Mouse (Mus musculus) heart, embryonic 11.5 days (tissue): ENCODE measurements around the gene Trappc1. TPM values are rescaled to one million over a fixed set of nuclear protein-coding genes. Genes with fewer than 3 reads are reported as not detected.
A peak's percentile ranks its signal among the peaks of the same experiment; 100 is the strongest.

ENCODE experiments used
- ATAC-seq: fragments of 200-750 bp; cut with Nextera tagmentation; replicated peaks from 2 replicates; pipeline ENCODE4 v1.8.0; 2017; ENCODE audit warnings: moderate library complexity; ENCODE audit not compliant: insufficient number of reproducible peaks, low FRiP score, low TSS enrichment
- H3K27ac ChIP-seq: fragments of 300-500 bp; sonication (generic); 2 replicates; pipeline ENCODE4 v1.5.1; 2014; ENCODE audit warnings: mild to moderate bottlenecking, low read depth, low read length
- H3K27me3 ChIP-seq: fragments of 300-500 bp; sonication (generic); 2 replicates; pipeline ENCODE4 v1.6.1; 2014; ENCODE audit warnings: mild to moderate bottlenecking, low read length, mixed read lengths; ENCODE audit not compliant: control insufficient read depth, insufficient read depth
- H3K36me3 ChIP-seq: fragments of 300-500 bp; sonication (generic); 2 replicates; pipeline ENCODE4 v1.6.1; 2014; ENCODE audit warnings: mild to moderate bottlenecking, low read length, moderate library complexity, mixed read lengths; ENCODE audit not compliant: control insufficient read depth, insufficient read depth
- H3K4me1 ChIP-seq: fragments of 300-500 bp; sonication (generic); 2 replicates; pipeline ENCODE4 v1.6.1; 2014; ENCODE audit warnings: low read length; ENCODE audit not compliant: control insufficient read depth, insufficient read depth
- H3K4me2 ChIP-seq: fragments of 300-500 bp; sonication (generic); 2 replicates; pipeline ENCODE4 v1.6.1; 2014; ENCODE audit warnings: mild to moderate bottlenecking, moderate library complexity
- H3K4me3 ChIP-seq: fragments of 300-500 bp; sonication (generic); 2 replicates; pipeline ENCODE4 v1.5.1; 2014; ENCODE audit warnings: low read depth, low read length
- H3K9ac ChIP-seq: fragments of 300-500 bp; sonication (generic); 2 replicates; pipeline ENCODE4 v1.6.1; 2014; ENCODE audit warnings: mild to moderate bottlenecking, low read depth, low read length, moderate library complexity
- H3K9me3 ChIP-seq: fragments of 300-500 bp; sonication (generic); replicated peaks from 2 replicates; pipeline ENCODE4 v1.6.1; 2016; ENCODE audit warnings: low read length; ENCODE audit not compliant: control insufficient read depth
- WGBS: fragments of 180-500 bp; shearing (Covaris S2); extraction: QIAGEN DNeasy Blood & Tissue Kit; methylation state at CpG from one replicate; pipeline ENCODE4 v1.1.7; 2014; ENCODE audit not compliant: insufficient replicate concordance; 5-methylcytosine and 5-hydroxymethylcytosine counted together
- polyA plus RNA-seq: library from polyadenylated mRNA; unstranded; fragments of >200 nt; fragmentation: Nextera tagmentation; extraction: Ambion mirVana; gene quantifications from 2 replicates; pipeline ENCODE4 v1.2.1, GENCODE M21; 2014

Gene Trappc1
- polyA plus RNA-seq, 1 experiment from 2014 or later, result 189 TPM

DNA sequence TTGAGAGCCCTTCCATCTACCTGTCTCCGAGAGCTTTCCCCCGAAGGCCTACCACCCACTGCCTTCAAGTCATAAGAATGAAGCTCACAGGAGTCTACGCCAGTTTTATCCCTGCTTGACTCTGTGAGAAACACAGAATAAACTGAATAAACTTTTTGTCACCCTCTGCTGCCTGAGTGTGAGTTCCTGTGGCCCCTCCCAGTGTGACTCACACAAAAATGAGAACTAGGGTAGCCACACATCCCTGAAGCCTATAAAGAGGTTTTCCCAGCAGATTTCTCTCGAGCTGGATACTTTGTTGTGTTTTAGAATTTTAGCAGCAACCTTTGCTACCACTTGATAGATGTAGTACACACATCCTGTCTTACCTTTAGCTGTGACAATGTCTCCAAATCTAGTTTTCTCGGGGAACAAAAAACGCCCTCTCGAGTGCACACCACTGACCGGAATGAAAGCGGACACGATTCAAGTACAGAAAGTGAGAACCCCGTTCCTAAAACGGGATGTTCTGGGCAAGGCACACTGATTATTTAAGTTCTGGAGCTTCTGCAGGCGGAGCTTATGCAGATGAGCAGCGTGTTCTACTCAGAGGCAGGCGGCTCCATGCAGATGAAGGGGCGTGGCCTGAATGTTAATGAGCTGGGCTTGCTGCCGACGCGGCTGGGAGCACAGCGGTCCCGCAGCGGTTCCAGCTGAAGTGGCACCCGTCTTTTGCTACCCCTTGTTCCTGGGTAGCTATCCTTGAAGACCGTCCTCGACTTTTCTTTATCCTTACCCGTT is 2.0 kb downstream of the Trappc1 start, which contains the start of gene Kcnab3:
Kcnab3 (plus strand) TSS at position 631 of the 780 bp plus-strand sequence.
- peaks cover 30% of the 10 kb centered on the region for H3K27me3 ChIP-seq
- H3K9ac ChIP-seq, result peak within 1 kb of the TSS; percentile 75
- H3K27ac ChIP-seq, result no peak within 1 kb of the TSS
- WGBS, result 10% methylated on average over 26 of the region's 26 CpGs
- H3K9me3 ChIP-seq, result no peaks in the 10 kb centered on the region
- ATAC-seq, result peak; percentile 62
- H3K4me3 ChIP-seq, result peak within 1 kb of the TSS; percentile 49
- no peaks in the 10 kb centered on the region for H3K36me3 ChIP-seq
- H3K4me1 ChIP-seq, result peaks cover 34% of the 10 kb centered on the region
- peak within 1 kb of the TSS; percentile 93 for H3K4me2 ChIP-seq

- peaks cover 33% of the 10 kb centered on the region for H3K27me3 ChIP-seq
- H3K9ac ChIP-seq, result peak overlapping the region; percentile 75
- ATAC-seq, result no peak
- H3K4me3 ChIP-seq, result peak overlapping the region; percentile 49
- H3K4me1 ChIP-seq, result peaks cover 37% of the 10 kb centered on the region
- H3K36me3 ChIP-seq, result no peaks in the 10 kb centered on the region
- H3K4me2 ChIP-seq, result peak overlapping the region; percentile 93
- 1% methylated on average over 45 of the region's 45 CpGs for WGBS
- H3K27ac ChIP-seq, result no peak overlapping the region
- H3K9me3 ChIP-seq, result no peaks in the 10 kb centered on the region
Measured at GRCm38 (mm10) chr11:69326408-69327156, 2.8 kb downstream of the Trappc1 start.

DNA sequence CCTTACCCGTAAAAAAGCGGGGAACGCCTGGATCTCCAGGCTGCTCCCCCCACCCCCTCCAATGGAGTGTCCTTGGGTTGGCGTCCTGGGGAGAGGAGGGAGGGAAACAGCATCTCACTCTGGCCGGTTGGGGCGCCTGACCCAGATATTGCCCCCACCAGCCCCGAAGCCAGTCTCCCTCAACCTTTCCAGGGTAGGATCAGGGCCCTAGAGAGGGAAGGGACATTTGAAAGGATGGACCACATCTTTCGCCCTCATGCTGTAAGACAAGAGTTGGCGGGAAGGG is 3.3 kb downstream of the Trappc1 start:
- H3K36me3 ChIP-seq, result no peaks in the 10 kb centered on the region
- H3K27ac ChIP-seq, result no peak overlapping the region
- ATAC-seq, result no peak
- H3K27me3 ChIP-seq, result peaks cover 33% of the 10 kb centered on the region
- H3K4me2 ChIP-seq, result peak overlapping the region; percentile 93
- H3K4me1 ChIP-seq, result peaks cover 34% of the 10 kb centered on the region
- no peak overlapping the region for H3K9ac ChIP-seq
- 14% methylated on average over 9 of the region's 9 CpGs for WGBS
- peak overlapping the region; percentile 49 for H3K4me3 ChIP-seq
- no peaks in the 10 kb centered on the region for H3K9me3 ChIP-seq

GRCm38 (mm10) chr11:69327648-69328047 is 3.9 kb downstream of the Trappc1 start:
- H3K4me1 ChIP-seq, result peaks cover 32% of the 10 kb centered on the region
- 43% methylated on average over 6 of the region's 6 CpGs for WGBS
- H3K27me3 ChIP-seq, result peaks cover 33% of the 10 kb centered on the region
- no peak overlapping the region for H3K27ac ChIP-seq
- H3K9me3 ChIP-seq, result no peaks in the 10 kb centered on the region
- H3K9ac ChIP-seq, result no peak overlapping the region
- ATAC-seq, result no peak
- no peaks in the 10 kb centered on the region for H3K36me3 ChIP-seq
- no peak overlapping the region; the same call in 1 of the 2 replicates for H3K4me2 ChIP-seq
- H3K4me3 ChIP-seq, result no peak overlapping the region

GRCm38 (mm10) chr11:69328517-69328916 is 4.7 kb downstream of the Trappc1 start:
- no peak for ATAC-seq
- peaks cover 33% of the 10 kb centered on the region for H3K27me3 ChIP-seq
- H3K27ac ChIP-seq, result no peak overlapping the region
- H3K4me1 ChIP-seq, result peaks cover 30% of the 10 kb centered on the region
- no peak overlapping the region for H3K4me2 ChIP-seq
- H3K36me3 ChIP-seq, result no peaks in the 10 kb centered on the region
- H3K9me3 ChIP-seq, result no peaks in the 10 kb centered on the region
- H3K4me3 ChIP-seq, result no peak overlapping the region
- WGBS, result 89% methylated on average over 6 of the region's 6 CpGs
- no peak overlapping the region for H3K9ac ChIP-seq

- H3K9me3 ChIP-seq, result no peaks in the 10 kb centered on the region
- H3K27ac ChIP-seq, result no peak overlapping the region
- ATAC-seq, result no peak
- whole genome bisulfite sequencing, result 80% methylated on average over 6 of the region's 6 CpGs
- H3K27me3 ChIP-seq, result peaks cover 33% of the 10 kb centered on the region
- H3K36me3 ChIP-seq, result no peaks in the 10 kb centered on the region
- peak overlapping the region; percentile 57; the same call in 1 of the 2 replicates for H3K4me3 ChIP-seq
- peaks cover 20% of the 10 kb centered on the region for H3K4me1 ChIP-seq
- peak overlapping the region; percentile 76; the same call in 1 of the 2 replicates for H3K9ac ChIP-seq
- H3K4me2 ChIP-seq, result no peak overlapping the region
Measured at GRCm38 (mm10) chr11:69331152-69331551, 7.4 kb downstream of the Trappc1 start.

- Histone ChIP-seq H3K27me3 (peaks cover 27% of the 10 kb centered on the region), H3K36me3 (no peaks in the 10 kb centered on the region), H3K9me3 (no peaks in the 10 kb centered on the region), H3K27ac (no peak overlapping the region), H3K9ac (peak overlapping the region; percentile 76), H3K4me2 (peak overlapping the region; percentile 79), H3K4me1 (peaks cover 13% of the 10 kb centered on the region), H3K4me3 (peak overlapping the region; percentile 57)
- ATAC-seq, result no peak; the same call in 1 of the 2 replicates
- 2% methylated on average over 24 of the region's 24 CpGs for WGBS
Measured at GRCm38 (mm10) chr11:69331929-69332405, 8.2 kb downstream of the Trappc1 start.

GRCm38 (mm10) chr11:69332713-69333253 is 9.0 kb downstream of the Trappc1 start:
- peak overlapping the region; percentile 76; the same call in 1 of the 2 replicates for H3K9ac ChIP-seq

More at GRCm38 (mm10) chr11:69332713-69333253, 9.0 kb downstream of the Trappc1 start:
- Histone ChIP-seq H3K4me3 (0 out of 2 replicates have a peak overlapping the region, but pooled peaks have one; percentile 57), H3K27me3 (peaks cover 19% of the 10 kb centered on the region; the same call in 1 of the 2 replicates), H3K4me2 (peak overlapping the region; percentile 79), H3K9me3 (no peaks in the 10 kb centered on the region), H3K36me3 (no peaks in the 10 kb centered on the region), H3K4me1 (peaks cover 9% of the 10 kb centered on the region; the same call in 1 of the 2 replicates), H3K27ac (no peak overlapping the region)
- no peak for ATAC-seq
- 41% methylated on average over 8 of the region's 8 CpGs for WGBS
